Mouse (Mus musculus): ENCODE results near the gene Tpp1.

Tpp1 gene

DNA sequence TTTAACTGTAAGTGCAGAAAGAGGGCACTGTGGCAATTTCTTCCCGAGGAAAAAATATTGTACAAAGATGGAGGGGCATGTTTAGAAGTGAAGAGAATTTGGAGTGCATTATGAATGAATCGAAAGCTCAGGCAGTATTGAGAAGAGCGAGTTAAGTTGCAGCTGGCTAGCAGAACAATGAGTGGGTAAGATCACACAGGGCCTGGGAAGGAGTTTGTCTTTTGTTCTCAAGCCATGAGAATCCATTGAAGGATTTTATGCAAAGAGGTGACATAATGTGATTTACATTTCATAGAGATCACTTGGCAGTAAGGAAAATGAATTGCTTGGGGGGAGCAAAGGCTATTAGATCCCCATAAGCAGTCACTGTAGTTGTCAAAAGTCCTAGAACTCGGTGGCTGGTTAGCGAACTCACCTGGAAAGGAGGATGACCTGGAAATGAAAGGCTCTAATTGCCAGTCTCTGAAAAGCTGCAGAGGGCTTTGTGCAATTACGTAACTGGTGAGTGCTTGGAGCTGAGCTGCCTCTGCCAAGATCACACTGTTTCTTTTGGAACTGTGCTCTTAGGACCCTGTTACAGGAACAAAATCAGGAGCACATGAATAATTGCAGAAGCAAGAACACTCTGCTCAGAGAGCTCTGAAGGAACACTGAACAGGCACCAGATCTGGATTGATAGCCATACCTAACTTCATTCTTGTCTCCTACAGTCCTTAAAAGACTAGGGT lies 23.2 kb downstream of the Tpp1 start:
- DNase-seq (ENCODE audit: low read depth in 1 of 2, low spot score in 2 of 2) = no peak

DNA sequence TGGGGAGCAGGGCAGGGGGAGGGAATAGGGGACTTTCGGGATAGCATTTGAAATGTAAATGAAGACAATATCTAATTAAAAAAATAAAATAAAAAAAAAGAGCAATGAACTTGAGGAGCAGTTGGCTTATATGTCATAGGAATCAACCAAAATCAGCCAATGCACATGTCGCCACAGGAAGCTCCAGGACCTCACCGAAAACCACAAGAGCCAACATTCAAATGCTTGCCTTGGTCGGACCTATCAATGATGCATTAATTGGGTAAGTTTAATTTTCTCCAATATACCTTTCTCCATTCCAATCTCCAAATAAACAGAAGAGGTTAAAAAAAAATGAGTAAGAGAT lies 25.1 kb downstream of the Tpp1 start:
- no peak for DNase-seq (ENCODE audit: low read depth in 1 of 2, low spot score in 2 of 2)

DNA sequence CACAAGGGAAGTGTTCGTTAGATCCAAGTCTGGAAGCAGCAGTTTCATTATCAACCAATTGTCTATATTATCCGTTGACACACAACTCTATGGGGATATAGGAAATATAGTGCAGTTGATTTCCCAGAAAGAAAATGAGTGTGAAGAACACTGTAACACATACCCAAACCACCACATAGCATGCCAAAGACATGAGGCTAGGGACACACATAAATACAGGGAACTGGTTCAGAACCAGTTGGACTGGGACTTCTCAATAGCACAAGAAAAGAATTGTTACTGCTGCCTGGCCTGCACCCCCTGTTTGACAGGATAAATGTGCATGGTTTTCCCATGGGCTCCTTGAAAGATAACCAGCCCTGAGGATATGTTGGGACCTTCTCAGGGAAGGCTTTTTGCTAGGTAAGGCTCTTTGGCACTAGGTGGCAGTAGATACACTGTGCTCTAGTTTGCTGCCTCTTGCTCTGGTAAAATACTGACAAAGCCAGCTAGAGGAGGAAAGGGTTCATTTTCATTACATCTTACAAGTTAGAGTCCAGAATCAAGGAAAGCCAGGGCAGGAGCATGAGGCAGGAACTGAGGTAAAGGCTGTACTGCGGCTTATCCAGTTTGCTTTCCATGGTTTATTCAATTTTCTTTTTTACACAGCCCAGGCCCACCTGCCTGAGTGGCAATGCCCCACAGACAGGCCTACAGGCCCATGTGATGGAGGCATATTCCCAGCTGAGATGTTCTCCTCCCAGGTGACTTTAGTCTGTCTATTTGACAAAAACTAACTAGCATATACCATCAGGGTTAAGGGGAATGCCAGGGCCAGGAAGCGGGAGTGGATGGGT lies 25.7 kb downstream of the Tpp1 start:
- no peak for DNase-seq (ENCODE audit: low read depth in 1 of 2, low spot score in 2 of 2)

DNA sequence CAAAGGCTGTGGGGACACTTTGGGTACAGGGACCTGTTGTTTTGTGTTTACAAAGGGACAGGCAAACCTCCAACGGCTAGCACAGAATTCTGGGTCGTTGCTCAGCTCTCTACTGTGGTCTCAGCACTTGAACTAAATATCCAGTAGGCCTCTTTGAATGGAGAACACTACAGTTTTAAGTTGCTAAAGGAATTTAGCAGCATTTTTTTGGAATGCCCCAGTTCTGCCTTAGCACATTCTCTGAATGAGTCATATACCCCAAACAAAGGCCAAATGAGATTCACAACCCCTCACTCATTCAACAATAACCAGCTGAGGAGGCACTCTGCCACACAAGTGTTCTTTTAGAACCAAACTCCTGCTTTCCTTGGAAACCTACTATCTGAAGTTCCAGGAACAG lies 30.1 kb downstream of the Tpp1 start:
- no peak for DNase-seq (ENCODE audit: low read depth in 1 of 2, low spot score in 2 of 2)

DNA sequence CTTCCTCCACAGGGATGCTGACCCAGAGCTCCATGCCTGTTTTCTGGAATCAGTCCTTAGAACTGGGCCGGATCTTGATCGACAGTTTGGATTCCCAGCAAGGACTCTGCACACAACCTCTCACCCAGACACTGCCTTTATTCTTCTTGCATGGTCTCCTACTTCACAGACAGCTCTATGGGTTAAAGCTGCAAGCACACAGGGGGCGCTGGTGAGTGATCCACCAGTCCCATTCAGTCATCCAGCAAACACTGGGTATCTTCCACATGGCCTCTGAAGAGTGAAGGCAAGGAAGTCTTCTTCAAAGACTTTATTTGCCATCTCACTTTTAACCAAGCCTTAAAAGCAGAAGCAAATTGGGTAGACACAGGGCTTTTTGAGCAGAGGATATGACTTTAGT lies 36.7 kb downstream of the Tpp1 start:
- no peak for DNase-seq (ENCODE audit: low read depth in 1 of 2, low spot score in 2 of 2)

DNA sequence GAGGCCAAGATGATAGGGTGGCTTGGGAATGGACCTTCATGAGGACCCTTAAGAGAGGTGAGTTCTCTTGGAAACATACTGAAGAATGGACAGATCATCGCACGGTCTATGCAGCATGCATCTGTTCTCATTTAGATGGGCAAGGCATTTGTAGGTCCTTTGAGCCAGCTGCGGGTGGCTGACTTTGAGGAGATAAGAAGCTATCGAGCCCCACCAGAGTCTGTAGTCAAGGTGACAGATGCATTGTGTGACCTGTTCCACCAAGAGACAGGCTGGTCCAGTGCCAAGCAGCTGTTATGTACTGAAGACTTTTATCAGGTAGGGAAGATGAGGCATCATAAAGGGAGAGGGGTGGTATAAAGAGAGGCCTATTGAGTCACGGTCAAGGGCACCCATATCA lies 43.3 kb downstream of the Tpp1 start:
- no peak for DNase-seq (ENCODE audit: low read depth in 1 of 2, low spot score in 2 of 2)

DNA sequence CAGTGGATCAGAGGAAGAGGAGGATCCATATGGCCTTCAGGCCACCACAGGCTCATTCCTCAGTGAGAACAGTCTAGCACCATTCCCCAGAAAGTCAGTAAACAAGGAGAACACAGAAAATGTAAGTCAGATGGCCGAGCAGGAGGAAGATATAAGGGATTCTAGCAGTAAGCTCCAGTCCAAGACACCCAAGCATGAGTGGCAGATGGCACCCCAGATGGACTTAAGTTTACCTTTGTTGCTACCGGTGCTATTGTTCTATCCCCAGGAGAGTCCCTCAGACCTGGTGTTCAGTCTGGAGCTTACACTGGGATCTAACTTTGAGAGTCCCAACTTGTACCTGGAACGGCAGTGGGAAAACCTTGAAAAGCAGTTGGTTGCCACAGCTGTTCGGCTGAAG lies 48.2 kb downstream of the Tpp1 start:
- DNase-seq (ENCODE audit: low read depth in 1 of 2, low spot score in 2 of 2) = no peak

DNA sequence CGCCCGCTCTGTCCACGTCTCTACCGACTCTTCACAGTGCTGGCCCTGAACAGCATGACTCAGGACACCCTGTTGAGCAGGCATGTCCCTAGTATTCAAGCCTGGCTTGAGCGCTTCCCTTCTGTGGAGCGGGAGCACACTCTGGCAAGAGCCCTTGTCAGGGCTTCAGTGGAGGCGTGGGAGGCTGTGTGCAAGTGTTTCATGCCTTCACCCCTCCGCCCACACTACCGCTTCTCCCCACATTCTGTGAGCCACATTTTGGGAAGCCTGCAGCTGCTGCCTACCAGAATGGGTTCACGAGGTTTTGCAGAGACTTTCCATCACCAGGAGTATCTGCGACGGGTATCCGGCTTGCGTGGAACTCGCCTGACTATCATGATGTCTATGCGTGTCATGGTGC lies 48.9 kb downstream of the Tpp1 start:
- DNase-seq (ENCODE audit: low read depth in 1 of 2, low spot score in 2 of 2) = no peak
